Mouse (Mus musculus) neural tube, embryonic 13.5 days (tissue): Measurements from ENCODE around the gene Camkv. TPM values are rescaled to one million over a fixed set of nuclear protein-coding genes. Genes with fewer than 3 reads are reported as not detected.
A peak's percentile ranks its signal among the peaks of the same experiment; 100 is the strongest.

ENCODE experiments used
- ATAC-seq: fragments of 200-750 bp; cut with Nextera tagmentation; 2 replicates; pipeline ENCODE4 v1.8.0; 2017; ENCODE audit warnings: low read depth, mild to moderate bottlenecking, moderate TSS enrichment, moderate library complexity
- H3K27ac ChIP-seq: fragments of 300-500 bp; sonication (generic); replicated peaks from 2 replicates; pipeline ENCODE4 v1.5.1; 2015; ENCODE audit warnings: moderate library complexity, mild to moderate bottlenecking, inconsistent platforms
- H3K27me3 ChIP-seq: fragments of 300-500 bp; sonication (generic); 2 replicates; pipeline ENCODE4 v1.6.1; 2015; ENCODE audit warnings: mild to moderate bottlenecking, inconsistent platforms
- H3K36me3 ChIP-seq: fragments of 300-500 bp; sonication (generic); 2 replicates; pipeline ENCODE4 v1.6.1; 2015; ENCODE audit warnings: mild to moderate bottlenecking, inconsistent platforms
- H3K4me1 ChIP-seq: fragments of 300-500 bp; sonication (generic); replicated peaks from 2 replicates; pipeline ENCODE4 v1.6.1; 2015; ENCODE audit warnings: inconsistent platforms
- H3K4me2 ChIP-seq: fragments of 300-500 bp; sonication (generic); 2 replicates; pipeline ENCODE4 v1.6.1; 2015; ENCODE audit warnings: inconsistent platforms, mild to moderate bottlenecking, moderate library complexity
- H3K4me3 ChIP-seq: fragments of 300-500 bp; sonication (generic); 2 replicates; pipeline ENCODE4 v1.5.1; 2015; ENCODE audit warnings: mild to moderate bottlenecking, inconsistent platforms
- H3K9ac ChIP-seq: fragments of 300-500 bp; sonication (generic); 2 replicates; pipeline ENCODE4 v1.6.1; 2015; ENCODE audit warnings: moderate library complexity, mild to moderate bottlenecking, inconsistent platforms
- H3K9me3 ChIP-seq: fragments of 300-500 bp; sonication (generic); 2 replicates; pipeline ENCODE4 v1.6.1; 2016; ENCODE audit warnings: inconsistent platforms
- WGBS: fragments of 180-500 bp; shearing (Covaris S2); methylation state at CpG from one replicate; pipeline ENCODE4 v1.1.7; 2015; 5-methylcytosine and 5-hydroxymethylcytosine counted together
- polyA plus RNA-seq: library from polyadenylated mRNA; unstranded; fragments of >200 nt; fragmentation: Nextera tagmentation; extraction: Ambion mirVana; gene quantifications from 2 replicates; pipeline ENCODE4 v1.2.1, GENCODE M21; 2015

The Camkv gene
- polyA plus RNA-seq, 1 experiment from 2014 or later = 11.4 TPM

DNA sequence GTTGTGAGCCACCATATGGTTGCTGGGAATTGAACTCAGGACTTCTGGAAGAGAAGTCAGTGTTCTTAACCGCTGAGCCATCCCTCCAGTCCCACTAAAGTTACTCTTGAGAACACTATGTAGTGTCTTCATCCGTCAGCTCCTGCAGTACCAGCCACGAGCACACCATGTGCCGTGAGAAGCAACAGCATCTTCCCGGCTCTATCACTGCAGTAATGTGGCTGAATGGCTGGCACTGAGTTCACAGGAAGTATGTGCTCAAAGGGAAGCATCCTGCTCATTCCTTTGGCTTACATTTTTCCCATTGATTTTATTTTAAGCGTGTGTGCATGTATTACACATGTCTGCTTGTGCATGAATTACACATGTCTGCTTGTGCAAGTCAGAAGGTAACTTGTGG is 32.0 kb downstream of the Camkv start:
- 93% methylated on average over 6 of the region's 6 CpGs for WGBS
- ATAC-seq = no peak

DNA sequence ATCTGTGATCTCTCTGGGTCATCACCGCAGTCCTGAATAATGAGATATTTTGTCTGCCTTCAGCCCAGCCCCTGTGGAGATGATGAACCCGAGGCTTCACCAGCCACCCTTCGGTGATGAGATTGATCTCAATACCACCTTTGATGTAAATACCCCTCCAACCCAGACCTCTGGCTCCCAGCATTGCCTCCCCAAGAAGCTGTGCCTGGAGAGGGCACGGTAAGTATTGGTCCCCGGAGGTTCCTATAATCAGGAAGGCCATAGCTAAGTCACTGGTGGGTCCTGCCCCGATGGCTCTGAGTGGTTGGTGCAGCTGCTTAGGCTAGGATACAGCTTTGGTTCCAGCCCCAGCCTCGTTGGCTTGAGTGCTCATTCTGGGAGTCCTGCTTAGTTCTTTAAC is 33.1 kb downstream of the Camkv start:
- no peak for ATAC-seq
- Histone ChIP-seq H3K27ac (no peak overlapping the region), H3K27me3 (no peaks in the 10 kb centered on the region), H3K9me3 (no peaks in the 10 kb centered on the region), H3K36me3 (0 out of 2 replicates have a peak, but pooled peaks cover 5% of the 10 kb centered on the region), H3K4me3 (no peak overlapping the region), H3K9ac (no peak overlapping the region; the same call in 1 of the 2 replicates), H3K4me1 (no peaks in the 10 kb centered on the region), H3K4me2 (no peak overlapping the region)
- WGBS = 89% methylated on average over 7 of the region's 7 CpGs

More for the DNA sequence above, 32.0 kb downstream of the Camkv start:
- 0 out of 2 replicates have a peak, but pooled peaks cover 5% of the 10 kb centered on the region for H3K36me3 ChIP-seq
- H3K9me3 ChIP-seq = no peaks in the 10 kb centered on the region
- H3K27ac ChIP-seq = no peak overlapping the region
- H3K4me2 ChIP-seq = no peak overlapping the region
- H3K27me3 ChIP-seq = no peaks in the 10 kb centered on the region
- no peak overlapping the region for H3K4me3 ChIP-seq
- H3K9ac ChIP-seq = no peak overlapping the region
- H3K4me1 ChIP-seq = no peaks in the 10 kb centered on the region

DNA sequence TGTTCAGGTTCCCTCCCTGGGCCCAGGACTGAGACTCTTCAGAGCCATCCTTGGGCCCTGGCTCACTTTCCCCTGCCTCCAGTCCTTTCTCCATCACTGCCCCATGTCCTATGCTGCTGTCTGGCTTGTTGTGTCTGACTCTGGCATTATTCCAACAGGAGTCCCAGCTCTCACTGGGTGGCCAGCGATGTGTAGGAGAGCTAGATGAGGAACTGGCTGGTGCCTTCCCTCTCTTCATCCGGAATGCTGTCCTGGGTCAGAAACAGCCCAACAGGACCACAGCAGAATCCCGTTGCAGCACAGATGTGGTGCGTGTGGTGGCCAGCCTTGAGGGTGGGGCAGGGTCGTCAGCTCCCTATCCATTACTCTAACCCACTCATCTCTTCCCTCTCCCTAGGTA is 34.8 kb downstream of the Camkv start:
- Histone ChIP-seq H3K4me2 (no peak overlapping the region), H3K9ac (no peak overlapping the region), H3K4me1 (no peaks in the 10 kb centered on the region), H3K36me3 (0 out of 2 replicates have a peak, but pooled peaks cover 5% of the 10 kb centered on the region), H3K9me3 (no peaks in the 10 kb centered on the region), H3K27ac (no peak overlapping the region), H3K27me3 (no peaks in the 10 kb centered on the region), H3K4me3 (no peak overlapping the region)
- no peak for ATAC-seq
- 87% methylated on average over 5 of the region's 5 CpGs for WGBS

DNA sequence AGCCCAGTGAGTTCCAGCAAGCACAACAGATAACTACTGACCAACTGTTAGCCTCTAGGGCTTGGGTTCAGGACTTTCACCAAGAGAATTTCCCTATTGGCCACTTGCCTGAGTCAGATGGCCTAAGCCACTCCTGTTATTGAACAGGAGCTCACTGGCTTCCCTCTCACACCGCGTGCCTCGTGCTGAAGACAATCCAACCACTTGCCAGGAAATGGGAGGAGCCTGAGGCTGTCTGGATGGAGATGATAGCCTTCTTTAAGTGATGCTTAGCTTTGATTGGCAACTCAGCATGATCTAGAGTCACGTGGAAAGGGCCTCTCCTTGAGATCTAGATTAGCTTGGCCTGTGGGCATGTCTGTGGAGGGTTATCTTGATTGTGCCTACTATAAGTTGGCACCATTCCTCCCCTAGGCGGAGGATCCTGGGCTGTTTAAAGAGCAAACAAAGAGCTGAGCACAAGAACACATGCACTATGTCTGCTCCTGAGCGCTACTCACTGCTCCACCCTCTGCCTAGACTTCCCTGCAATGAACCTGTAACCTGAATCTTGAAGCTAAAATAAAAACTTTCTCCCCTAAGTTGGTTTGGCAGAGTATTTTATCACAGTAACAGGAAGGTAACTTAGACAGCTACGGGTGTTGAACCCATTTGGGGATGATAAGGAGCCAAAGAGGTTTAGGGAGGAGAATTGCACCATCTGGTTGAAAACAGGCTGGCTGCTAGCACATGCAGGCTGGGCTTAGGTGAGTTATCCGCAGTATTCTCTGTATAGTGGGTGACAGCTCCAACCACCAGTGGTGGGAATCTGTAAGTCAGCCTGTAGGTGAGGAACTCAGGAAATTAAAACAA is 36.4 kb downstream of the Camkv start:
- 83% methylated on average over 8 of the region's 8 CpGs for WGBS
- H3K27me3 ChIP-seq = no peaks in the 10 kb centered on the region
- no peak overlapping the region for H3K4me3 ChIP-seq

DNA sequence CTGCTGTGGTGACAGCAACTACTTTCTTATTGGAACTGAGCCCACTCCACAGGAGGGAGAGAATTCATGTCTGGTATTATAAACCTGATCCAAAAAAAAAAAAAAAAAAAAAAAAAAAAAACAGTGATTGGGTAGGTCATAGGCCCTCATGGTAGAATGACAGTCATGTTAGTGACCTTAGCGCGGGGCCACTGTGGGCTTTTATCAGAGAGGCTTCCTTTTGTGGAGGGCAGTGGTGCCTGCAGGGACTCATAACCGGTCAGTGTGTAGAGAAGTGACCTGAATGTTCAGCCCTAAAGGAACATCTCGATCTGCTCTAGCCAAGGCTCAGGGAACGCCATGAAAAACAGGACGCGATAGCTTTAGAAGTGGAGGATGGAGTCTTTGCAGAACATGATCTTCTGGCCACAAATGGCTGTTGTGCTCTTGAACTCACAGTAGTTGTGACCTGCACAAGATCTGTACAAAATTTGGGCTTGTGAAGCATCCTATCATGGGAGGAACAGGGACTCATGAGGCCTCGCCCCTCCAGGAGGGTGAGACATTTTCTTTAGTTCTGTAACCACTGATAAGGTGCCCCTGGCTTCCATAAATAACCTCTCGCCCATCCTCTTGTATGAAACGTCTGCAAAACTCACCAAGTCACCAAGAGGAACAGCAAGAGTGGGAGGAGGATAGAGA is 39.2 kb downstream of the Camkv start:
- Histone ChIP-seq H3K27ac (no peak overlapping the region), H3K36me3 (0 out of 2 replicates have a peak, but pooled peaks cover 3% of the 10 kb centered on the region), H3K9ac (no peak overlapping the region), H3K27me3 (no peaks in the 10 kb centered on the region), H3K4me1 (0 out of 2 replicates have a peak, but pooled peaks cover 4% of the 10 kb centered on the region), H3K4me2 (no peak overlapping the region), H3K9me3 (no peaks in the 10 kb centered on the region), H3K4me3 (no peak overlapping the region)
- ATAC-seq = no peak
- 84% methylated on average over 10 of the region's 10 CpGs for WGBS

More for the DNA sequence above, 36.4 kb downstream of the Camkv start:
- Histone ChIP-seq H3K36me3 (0 out of 2 replicates have a peak, but pooled peaks cover 5% of the 10 kb centered on the region), H3K4me1 (0 out of 2 replicates have a peak, but pooled peaks cover 4% of the 10 kb centered on the region), H3K4me2 (no peak overlapping the region), H3K9me3 (no peaks in the 10 kb centered on the region), H3K9ac (no peak overlapping the region), H3K27ac (no peak overlapping the region)
- no peak for ATAC-seq

DNA sequence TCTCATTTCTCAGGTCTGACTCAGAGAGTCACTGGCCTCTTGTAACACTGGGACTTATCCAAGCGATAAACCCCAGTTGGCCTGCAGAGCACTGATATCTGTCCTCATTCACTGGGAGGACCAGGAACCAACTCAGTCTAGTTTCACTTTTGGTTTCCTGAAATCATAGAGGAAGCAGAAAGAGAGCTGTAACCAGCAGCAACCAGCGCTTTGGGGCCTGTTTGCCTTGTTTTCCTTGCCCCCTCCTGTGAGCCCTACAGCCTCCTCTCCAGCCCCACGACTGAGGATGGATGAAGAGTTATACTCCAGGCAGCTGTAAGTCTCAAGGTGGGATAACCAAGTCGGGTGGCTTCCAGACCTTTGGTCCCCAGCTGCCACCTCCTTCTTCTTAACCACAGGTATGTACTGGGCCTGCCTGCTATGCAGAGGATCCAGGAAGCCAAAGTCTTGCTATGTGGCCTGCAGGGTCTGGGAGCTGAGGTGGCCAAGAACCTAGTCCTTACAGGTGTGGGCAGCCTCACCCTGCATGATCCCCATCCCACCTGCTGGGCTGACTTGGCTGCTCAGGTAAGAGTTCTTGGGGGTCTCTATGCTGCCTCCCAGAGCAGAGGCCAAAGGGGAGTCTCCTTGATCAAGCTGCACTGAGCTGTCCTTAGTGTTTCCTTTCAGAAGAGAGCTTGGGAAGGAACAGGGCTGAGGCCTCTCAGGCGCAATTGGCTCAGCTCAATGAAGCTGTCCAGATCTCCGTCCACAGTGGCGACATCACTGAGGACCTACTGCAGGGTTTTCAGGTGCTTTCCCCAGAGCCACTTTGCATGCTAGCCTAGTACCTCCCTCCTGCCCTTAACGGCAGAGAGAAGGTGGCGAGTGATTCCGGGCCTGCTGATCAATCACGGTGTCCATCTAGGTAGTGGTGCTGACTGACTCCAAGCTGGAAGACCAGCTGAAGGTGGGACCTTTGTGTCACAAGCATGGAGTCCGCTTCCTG is 40.2 kb downstream of the Camkv start, which contains the start of gene Uba7:
TSS of gene Uba7 (plus strand) at position 107 of the 988 bp plus-strand sequence.
- H3K4me1 ChIP-seq = 0 out of 2 replicates have a peak, but pooled peaks cover 5% of the 10 kb centered on the region
- no peak within 1 kb of the TSS for H3K4me2 ChIP-seq
- no peak within 1 kb of the TSS for H3K4me3 ChIP-seq
- no peak within 1 kb of the TSS for H3K27ac ChIP-seq
- no peaks in the 10 kb centered on the region for H3K27me3 ChIP-seq
- ATAC-seq = no peak
- H3K9ac ChIP-seq = no peak within 1 kb of the TSS
- 69% methylated on average over 12 of the region's 12 CpGs for WGBS
- no peaks in the 10 kb centered on the region for H3K9me3 ChIP-seq
- H3K36me3 ChIP-seq = no peaks in the 10 kb centered on the region

DNA sequence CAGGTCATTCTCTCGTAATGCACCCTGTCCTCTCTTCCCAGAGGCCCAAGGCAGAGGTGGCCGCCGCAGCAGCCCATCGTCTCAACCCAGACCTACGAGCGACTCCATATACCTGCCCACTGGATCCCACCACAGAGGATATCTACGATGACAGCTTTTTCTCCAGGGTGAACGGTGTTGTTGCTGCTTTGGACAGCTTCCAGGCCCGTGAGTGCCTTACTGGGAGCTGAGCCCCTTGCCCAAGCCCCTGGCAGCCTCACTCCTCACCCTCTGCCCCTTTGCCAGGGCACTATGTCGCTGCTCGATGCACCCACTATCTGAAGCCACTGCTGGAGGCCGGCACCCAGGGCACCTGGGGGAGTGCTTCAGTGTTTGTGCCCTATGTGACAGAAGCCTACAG is 43.3 kb downstream of the Camkv start:
- Histone ChIP-seq H3K4me1 (peaks cover 31% of the 10 kb centered on the region), H3K27ac (no peak overlapping the region), H3K9me3 (no peaks in the 10 kb centered on the region), H3K27me3 (peaks cover 9% of the 10 kb centered on the region), H3K4me3 (no peak overlapping the region), H3K36me3 (no peaks in the 10 kb centered on the region), H3K9ac (no peak overlapping the region), H3K4me2 (no peak overlapping the region)
- WGBS = 90% methylated on average over 12 of the region's 12 CpGs
- no peak for ATAC-seq

DNA sequence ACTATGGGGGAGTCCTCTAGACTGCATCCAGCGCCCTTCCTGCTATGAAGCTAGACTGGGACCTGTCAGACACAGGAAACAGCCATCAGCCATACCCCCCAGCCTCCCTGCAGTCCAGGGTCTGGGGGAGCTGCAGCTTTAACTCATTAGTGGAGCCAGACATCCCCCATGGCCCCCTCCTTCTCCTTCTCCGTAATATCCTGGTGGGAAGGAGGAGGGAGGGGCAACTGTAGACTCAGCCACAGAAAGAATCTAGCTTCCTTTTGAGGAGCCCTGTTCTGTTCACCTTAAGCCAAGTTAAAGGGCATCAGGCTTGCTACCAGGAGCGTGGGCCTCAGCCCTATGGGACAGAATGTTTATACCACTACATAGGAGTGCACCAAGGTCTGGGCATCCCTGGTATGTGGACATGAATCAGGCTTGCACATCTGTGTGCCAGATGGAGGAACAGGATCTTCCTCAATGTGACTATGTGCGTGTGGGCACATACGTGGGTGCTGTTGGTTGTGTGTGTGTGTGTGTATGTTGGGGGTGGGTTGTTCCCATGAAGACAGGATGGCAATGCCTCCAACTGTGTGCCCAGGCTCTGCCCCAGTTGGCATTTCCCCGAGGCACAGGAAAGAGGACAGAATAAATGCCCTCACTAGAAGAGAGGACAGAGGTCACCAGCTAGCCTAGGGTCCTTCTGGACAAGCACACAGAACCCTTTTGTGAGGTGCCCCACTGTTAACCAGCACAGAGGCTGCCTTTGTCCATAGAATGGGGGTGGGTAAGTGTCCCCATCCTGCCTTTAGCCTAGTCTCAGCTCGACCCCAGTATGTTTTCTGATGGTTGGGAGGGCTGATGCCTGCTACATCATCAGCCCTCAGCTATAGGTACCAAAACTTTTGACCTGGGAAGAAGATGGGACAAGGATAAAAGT is 46.5 kb downstream of the Camkv start:
- H3K27ac ChIP-seq = peak overlapping the region; percentile 94
- no peaks in the 10 kb centered on the region for H3K36me3 ChIP-seq
- H3K4me3 ChIP-seq = no peak overlapping the region
- H3K9me3 ChIP-seq = no peaks in the 10 kb centered on the region
- peaks cover 26% of the 10 kb centered on the region for H3K27me3 ChIP-seq
- no peak for ATAC-seq
- H3K9ac ChIP-seq = peak overlapping the region; percentile 76; the same call in 1 of the 2 replicates
- H3K4me1 ChIP-seq = peaks cover 41% of the 10 kb centered on the region
- peak overlapping the region; percentile 82 for H3K4me2 ChIP-seq
- WGBS = 57% methylated on average over 7 of the region's 7 CpGs

DNA sequence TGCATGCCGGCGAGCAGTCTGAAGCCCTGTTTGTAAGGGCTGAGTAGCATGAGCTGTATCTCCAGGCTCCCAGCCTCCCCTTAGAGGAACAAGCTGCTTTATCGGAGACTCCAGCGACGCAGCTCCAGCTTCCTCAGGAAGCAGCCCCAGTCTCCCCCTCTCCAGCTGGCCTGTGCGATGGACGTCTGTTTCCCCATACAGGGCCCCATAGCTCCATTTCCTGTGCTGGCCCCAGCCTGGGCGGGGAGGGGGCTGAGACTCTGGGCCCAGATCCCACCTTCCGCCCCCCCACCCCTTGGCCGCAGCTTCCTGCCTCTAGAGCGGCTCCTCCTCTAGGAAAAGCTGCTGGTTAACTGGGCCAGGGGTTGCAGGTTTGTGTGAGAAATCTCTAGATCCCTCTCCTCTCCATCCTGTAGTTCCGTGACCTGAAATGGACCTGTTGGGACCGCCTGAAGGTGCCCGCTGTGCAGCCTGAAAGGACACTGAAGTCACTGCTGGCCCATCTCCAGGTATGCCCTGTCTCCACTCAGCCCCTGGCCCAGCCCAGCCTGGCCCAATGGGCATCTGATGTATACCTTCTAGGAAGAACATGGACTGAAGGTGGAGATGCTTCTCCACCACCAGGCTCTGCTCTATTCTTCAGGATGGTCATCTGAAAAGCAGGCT is 47.3 kb downstream of the Camkv start, which contains the start of gene Gm20661:
TSS of gene Gm20661 (plus strand) at position 378 of the 666 bp plus-strand sequence.
- Histone ChIP-seq H3K27ac (peak within 1 kb of the TSS; percentile 94), H3K4me1 (peaks cover 45% of the 10 kb centered on the region), H3K4me3 (peak within 1 kb of the TSS; percentile 67), H3K4me2 (peak within 1 kb of the TSS; percentile 82), H3K9ac (peak within 1 kb of the TSS; percentile 76), H3K36me3 (no peaks in the 10 kb centered on the region), H3K27me3 (peaks cover 31% of the 10 kb centered on the region), H3K9me3 (no peaks in the 10 kb centered on the region)
- WGBS = 47% methylated on average over 14 of the region's 14 CpGs
- ATAC-seq = 0 out of 2 replicates have a peak, but pooled peaks have one; percentile 6

DNA sequence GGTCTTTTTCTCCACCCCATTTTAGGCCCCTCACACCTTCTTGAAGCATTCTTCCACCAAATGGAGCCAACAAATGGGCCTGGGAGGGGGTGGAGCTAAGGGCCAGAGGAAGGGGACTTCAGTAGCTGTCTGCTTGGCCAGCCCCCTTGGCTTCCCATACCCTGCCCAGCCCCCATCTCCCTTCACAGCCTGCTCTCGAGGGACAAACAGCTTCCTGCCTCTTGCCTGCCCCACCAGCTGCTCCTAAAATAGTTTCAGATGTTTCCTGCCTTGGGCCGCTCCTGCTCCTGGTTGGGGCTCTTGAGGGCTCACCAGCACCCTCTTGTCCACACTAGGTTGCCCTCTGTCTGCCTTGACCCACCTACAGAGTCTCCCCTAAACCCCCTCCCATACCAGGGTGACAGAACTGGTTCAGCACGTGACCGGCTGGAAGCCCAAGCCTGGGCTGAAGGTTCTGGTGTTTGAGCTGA is 48.0 kb downstream of the Camkv start:
- H3K36me3 ChIP-seq = no peaks in the 10 kb centered on the region
- peak overlapping the region; percentile 94 for H3K27ac ChIP-seq
- H3K9me3 ChIP-seq = no peaks in the 10 kb centered on the region
- H3K4me1 ChIP-seq = peaks cover 45% of the 10 kb centered on the region
- peak overlapping the region; percentile 76 for H3K9ac ChIP-seq
- 37% methylated on average over 4 of the region's 4 CpGs for WGBS
- peak overlapping the region; percentile 67 for H3K4me3 ChIP-seq
- H3K27me3 ChIP-seq = peaks cover 31% of the 10 kb centered on the region
- ATAC-seq = no peak
- H3K4me2 ChIP-seq = peak overlapping the region; percentile 82
